Mouse (Mus musculus): Measurements from ENCODE around the gene Tob1.

Tob1 gene

DNA sequence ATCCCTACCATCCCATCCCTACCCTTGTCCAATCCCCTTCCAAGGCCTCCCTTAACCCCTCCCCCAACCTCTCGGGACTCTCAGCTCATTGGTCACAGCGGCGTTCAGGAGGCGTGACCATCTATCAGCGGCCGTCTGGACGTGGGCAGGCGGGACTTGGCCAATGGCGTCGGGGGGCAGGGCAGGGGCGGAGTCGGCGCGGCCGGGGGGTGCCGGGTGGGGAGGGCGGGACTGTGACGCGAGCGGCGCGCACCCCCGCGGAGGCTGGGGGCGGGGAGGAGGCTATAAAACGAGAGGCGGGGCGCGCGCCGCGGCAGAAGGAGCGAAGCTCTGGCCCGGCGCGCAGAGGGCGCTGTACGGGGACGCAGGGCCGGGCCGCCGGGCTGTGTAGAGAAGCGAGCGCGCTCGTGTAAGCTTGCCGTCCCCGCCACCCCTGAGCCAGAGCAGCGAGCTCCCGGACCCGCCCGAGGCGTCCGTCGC is at the start of gene Tob1:
Gene Tob1, plus strand, starts transcription at position 331 of the 480 bp plus-strand sequence.
- peak; percentile 95 to 99 for DNase-seq (ENCODE audit: low spot score in 2 of 2)

DNA sequence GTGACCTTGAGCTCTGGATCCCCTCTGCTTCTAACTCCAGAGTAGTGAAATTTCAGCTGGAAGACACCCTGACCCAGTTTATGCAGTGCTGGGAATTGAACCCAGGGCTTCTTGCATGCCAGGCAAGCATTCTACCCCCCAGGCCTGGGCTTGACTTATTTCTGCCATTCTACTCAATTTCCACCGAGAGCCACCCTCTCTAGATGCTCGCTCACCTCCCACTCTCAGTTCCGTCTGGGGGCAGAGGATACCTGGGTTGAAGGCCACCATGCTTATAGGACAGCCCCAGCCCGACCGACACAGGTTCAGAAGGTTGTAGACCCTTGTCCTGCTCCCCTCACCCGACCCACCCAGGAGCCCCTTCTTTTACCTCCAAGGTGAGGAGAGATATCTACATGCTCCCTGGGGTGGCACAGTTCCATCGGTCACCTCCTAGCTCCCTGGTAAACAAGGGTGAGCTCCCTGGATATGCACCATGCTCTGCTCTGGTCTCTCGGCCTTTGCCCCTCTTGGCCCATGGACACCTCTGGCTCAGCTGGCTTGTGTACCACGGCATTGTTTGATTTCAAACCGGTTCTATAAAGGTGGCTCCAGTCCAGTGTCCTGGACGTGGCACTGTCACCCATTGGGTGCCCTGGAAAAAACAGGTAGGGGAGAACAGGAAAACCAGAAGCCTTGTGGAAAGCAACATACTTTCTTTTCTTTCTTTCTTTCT is 49.2 kb upstream of the Tob1 start:
- DNase-seq (ENCODE audit: low spot score in 2 of 2), result no peak

DNA sequence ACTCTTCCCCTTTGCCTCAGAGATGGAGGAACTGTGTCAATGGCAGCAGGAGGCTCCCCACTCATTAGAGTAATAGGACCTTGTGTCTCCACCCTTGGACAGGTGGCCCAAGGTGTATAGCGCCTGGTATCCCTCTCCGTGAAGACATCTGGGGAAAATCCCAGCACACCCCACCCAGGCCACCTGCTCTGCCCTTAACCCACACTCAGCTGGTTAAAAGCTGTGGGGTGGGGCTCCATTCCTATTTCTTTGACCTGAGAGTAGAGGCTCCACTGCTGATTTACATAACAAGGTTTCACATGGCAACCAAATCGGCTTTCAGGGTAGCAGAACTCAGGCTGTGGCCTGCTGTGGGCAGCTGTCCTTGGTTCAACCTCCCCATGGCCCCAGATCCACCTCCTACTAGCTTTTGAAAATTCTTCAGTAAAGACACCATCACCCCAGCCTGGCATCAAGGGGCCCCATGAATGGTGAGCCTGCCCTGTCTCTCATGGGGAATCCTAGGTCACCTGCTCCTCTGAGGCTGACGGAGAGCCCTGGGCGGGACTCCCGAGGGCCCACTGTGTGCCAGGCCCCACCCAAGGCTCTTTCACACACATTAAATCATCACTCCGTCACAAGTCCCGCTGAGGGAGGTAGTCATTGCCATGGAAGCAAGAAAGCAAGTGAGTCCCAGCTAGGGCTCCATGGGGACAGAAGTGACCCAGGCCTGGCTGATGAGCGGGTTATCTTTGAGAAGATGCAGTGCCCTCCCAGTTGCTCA is 48.1 kb upstream of the Tob1 start:
- no peak for DNase-seq (ENCODE audit: low spot score in 2 of 2)

DNA sequence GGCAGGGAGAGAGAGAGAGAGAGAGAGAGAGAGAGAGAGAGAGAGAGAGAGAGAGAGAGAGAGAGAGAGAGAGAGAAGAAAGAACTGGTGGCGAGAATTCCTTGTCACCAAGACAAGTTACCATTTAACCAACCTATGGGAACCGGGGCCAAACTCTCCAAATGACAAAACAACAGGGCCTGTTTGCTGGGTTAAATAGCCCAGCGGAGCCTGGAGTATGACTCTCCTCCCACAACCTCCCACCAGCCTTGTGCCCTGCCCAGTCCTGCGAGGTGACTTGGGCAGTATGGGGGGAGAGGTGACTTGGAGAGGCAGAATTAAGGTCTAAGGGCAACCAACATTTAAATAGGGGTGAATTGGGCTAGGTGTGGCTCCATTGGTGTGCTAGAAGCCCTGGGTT is 45.5 kb upstream of the Tob1 start:
- DNase-seq (ENCODE audit: low spot score in 2 of 2), result no peak

DNA sequence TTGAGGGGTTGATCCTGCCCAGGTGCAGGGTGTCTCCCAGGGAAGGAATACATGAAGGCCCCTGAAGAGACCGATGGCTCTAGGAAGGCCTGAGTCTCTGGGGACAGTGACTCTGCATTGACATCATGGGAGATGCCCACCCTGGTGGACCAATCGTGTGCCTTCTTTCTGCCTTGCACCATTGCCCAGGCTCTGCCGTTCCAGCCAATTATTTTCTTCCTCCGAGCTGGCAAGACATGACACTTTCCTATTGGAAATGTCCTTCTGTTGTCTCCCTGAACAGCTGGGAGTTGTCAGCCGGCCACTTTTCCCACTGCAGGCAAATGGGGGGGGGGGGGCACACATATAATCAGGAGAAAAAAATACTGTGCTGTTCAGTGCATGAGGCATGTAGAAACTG is 43.0 kb upstream of the Tob1 start:
- DNase-seq (ENCODE audit: low spot score in 2 of 2), result no peak

DNA sequence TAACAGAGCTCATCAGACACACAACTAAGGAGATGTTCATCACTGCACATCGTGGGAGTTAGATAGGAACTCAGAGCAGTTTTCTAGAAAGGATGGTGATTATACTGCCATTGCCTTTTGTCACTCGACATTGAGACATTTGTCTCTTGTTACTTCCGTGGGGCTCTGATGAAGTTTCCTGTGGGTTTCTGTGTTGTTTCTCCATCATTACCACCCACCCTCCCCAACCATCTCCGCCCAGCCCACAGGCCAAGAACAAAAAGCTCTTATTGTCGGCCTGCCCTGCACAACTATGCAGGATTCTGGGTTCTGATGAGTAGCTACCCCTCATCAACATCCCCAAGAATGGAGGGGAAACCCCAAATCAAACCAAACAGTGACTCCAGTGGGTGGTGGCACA is 41.7 kb upstream of the Tob1 start:
- DNase-seq (ENCODE audit: low spot score in 2 of 2), result no peak

DNA sequence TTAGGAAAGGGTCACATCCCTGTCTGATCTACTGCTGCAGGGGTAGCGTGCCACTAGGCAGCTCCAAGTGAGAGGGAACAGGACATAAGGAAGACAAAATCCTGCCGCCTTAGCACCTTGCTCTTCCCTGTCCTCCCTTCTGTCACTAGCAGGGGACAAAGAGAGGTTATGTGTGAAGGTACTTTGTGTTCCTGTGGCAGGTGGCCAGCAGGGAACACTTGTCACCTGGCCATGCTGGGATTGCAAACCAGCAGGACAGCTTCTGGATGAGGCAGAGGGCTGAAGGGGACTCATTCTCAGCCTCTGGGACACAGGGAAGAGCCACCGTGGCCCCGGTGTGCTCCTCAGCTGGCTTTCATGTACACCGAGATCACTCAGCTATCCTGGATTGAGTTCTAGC is 39.6 kb upstream of the Tob1 start:
- no peak for DNase-seq (ENCODE audit: low spot score in 2 of 2)

DNA sequence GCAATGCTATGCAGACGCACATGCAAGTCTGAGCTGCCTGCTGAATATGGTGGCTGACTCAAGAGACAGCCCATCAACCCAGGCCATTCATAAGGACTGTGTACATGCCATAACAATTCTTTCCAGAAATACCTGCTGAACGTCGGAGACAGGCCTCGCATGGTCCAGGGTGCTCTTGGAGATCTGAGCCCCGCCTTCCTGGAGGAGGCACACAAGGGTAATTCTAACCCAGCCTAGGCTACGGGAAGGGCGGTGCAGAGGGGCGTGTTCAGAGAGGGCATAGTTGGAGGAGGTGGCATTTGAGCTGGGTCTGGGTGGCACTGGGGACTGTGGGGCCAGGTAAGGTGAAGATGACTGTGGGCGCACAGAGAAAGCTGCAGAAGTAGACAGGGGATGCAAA is 39.1 kb upstream of the Tob1 start:
- no peak for DNase-seq (ENCODE audit: low spot score in 2 of 2)

DNA sequence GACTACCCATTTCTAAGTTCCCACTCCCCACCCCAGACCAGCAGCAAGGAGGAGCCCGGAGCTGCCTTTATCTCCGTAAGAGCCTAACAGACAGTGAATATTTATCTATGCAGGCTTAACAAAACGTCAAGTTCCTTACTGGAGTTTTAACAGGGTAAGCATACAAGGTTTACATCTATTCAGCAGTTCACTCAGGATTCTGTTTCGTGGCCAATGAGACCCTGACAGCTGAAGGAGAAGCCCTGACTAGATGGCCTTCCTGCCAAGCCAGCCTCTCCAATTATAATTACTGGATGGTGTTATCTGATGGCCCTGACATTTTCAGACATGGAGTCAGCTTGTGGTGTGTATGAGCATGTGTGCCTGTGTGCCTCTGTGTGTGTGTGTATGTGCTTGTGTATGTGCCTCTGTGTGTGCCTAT is 37.5 kb upstream of the Tob1 start:
- DNase-seq (ENCODE audit: low spot score in 2 of 2), result no peak

DNA sequence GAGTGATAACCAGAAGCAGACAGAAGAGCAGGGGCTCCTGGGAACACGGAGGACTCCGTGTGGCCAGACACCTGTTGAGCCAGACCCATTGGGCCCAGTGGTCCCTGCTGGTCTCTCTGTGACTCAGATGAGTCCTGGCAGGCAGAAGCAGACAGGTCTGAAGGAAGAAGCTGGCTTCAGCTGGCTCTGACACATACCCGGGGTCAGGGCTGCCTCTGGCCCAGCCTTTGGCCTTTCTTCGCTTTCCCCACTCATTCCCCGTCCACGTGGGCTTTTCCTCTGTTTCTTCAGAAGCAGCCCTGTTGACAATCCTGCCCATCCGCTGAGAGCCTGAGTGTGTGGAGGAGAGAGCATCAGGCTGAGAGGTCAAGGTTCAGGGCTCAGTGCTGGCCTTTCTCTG is 36.0 kb upstream of the Tob1 start:
- DNase-seq (ENCODE audit: low spot score in 2 of 2), result no peak

DNA sequence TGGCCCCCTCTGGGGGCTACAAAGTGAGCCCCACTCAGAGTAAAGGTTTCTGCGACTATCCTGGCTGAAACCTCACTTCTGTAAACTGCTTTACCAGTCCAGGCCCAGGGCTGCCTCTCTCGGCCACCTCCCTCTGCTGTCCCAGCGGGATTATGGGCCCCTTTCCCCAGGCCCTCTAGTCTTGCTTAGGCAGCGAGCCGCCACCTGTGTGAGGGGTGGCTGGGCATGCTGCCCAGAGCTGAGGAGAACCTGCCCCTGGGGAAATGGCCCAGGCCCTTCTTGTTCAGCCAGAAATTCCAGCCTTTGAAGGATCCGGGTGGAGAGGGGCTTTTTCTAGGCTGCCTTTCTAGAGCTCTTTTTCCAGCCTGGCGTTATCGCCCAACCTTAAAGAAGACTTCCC is 35.6 kb upstream of the Tob1 start:
- DNase-seq (ENCODE audit: low spot score in 2 of 2), result no peak

DNA sequence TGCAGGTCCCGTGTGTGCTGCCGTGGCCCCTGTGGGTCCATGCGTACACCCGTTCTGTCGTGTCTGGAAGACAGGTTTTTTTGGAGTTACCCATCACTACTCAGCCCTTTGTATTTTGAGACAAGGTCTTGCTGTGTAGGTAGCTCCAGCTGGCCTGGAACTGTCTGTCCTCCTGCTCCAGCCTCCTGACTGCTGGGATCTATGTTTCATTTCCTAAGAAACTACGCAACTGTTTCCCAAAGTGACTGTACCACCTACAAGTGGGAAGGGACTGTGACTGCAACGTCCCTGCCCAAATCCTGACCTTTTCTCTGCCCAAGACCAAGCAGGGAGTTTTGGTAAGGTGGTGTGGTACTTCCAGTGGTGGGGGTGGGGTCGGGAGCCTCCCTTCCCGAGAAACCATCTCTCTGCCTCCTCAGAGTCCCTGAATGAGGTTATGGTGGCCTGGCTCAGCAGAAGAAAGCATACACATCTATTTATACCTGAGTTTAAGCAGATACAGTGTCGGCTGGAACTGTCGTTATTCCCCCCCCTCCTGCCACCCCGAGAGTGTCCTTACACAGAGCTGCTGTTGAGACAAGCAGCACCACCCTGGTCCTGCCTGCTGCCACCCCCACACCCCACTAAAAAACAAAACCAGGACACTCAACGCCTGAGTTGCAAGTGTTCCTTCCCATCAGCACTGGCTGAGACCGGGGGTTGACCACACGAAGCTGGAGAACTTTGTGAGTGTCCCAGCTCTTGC is 33.2 kb upstream of the Tob1 start:
- DNase-seq (ENCODE audit: low spot score in 2 of 2), result peak in 1 of 2 experiments; percentile 15

DNA sequence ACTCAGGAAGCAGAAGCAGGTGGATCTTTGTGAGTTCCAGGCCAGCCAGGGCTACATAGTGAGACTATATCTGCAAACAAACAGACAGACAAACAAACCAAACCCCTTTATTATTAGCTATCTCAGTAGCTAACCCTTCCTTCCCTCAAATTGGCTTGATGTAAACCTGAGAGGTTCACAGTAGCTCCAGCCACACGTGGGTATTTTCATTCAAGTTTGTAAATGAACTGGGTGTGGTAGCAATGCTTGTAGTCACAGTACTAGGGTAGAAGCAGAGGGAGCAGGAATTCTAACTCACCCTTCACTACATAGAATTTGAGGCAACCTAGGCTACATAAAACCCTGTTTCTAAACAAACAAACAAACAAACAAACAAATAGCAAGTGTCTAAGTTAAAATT is 31.5 kb upstream of the Tob1 start:
- DNase-seq (ENCODE audit: low spot score in 2 of 2), result no peak

DNA sequence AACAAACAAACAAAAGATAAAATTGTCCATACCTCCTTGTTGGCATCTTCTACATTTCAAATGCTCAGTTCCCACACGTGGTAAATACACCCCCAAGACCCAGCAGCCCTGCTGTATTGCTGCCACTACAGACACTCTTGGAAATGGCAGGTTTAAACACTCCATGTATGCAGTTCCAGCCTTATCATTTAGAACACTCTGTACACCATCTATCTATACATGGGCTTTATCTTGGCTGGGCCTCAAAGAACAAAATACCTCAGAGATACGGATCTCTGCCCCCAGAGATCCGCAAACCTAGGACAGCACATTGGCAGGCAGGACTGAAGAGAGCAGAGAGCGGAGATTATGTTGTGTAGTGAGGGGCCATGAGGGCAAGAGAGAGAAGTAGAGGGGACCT is 31.1 kb upstream of the Tob1 start:
- no peak for DNase-seq (ENCODE audit: low spot score in 2 of 2)

DNA sequence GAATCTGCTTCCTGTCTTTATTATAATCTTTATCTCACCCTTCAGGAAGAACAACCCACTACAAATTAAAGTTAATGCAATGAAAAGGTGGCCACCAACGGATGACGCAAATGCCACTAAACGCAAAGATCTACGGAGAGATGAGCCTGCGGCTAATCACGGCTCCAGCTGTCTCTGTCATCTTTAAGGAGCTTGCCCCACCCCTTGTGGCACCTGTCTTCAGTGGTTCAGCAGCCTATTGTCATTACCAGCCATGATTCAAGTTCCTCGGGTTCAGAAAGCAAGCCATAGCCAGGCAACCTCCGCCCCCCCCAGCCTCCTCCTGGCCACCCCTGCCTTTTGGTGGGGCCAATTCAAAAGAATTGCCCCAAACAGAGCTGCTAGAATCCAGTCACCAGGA is 29.6 kb upstream of the Tob1 start:
- no peak for DNase-seq (ENCODE audit: low spot score in 2 of 2)

DNA sequence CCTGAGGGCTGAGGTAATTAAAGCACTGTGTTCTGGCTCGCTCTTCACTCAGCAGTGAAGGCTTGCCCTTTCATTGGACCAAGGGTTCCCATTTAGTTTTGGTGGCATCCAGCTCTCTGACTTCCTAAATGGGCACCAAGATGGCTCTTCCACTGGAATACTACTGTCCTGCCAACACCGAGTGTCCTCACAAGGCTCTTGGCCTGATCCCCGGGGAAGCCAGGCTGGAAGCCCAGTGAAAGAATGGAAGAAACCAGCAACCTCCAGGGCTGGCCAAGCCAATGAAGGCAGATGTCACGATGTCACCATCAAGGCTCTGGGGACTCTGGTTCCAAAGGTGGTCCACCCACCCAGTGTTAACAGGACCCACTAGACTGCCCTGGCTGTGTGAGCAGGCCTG is 28.5 kb upstream of the Tob1 start:
- no peak for DNase-seq (ENCODE audit: low spot score in 2 of 2)

DNA sequence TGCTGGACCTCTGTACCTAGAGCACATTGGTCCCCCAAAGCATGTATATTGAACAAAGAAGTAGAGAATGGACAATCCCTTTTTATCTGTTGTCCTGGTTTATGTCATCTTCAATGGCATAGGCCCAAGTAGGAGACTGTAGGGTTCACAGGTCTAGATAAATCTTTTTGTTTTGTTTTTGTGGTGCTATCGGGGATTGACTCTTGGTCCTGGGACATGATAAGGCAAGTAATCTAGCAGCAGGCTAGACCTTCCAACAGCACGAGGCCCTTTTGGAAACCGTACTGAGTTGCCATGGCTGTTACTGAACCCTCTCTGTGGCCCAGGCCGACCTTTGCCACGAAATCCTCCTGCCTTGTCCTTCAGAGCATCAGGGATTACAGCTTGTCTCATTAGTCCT is 28.1 kb upstream of the Tob1 start:
- DNase-seq (ENCODE audit: low spot score in 2 of 2), result no peak

DNA sequence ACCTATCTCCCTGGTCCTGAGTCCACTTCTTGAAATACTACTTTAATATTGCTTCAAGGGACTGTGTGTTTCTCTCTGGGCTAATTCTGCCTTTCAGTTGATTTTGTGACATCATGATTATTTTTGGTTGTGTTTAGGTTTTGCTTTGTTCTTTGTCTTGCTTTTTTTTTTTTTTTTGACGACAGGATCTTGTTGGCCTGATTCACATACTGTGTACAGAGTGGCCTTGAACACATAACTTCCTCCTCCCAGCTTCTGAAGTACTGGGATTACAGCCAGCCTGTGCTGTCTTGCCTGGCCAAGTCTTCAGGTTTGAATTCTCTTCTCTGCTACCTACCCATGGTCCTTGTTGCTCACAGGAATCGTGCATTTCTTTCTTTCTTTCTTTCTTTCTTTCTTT is 27.6 kb upstream of the Tob1 start:
- no peak for DNase-seq (ENCODE audit: low spot score in 2 of 2)

DNA sequence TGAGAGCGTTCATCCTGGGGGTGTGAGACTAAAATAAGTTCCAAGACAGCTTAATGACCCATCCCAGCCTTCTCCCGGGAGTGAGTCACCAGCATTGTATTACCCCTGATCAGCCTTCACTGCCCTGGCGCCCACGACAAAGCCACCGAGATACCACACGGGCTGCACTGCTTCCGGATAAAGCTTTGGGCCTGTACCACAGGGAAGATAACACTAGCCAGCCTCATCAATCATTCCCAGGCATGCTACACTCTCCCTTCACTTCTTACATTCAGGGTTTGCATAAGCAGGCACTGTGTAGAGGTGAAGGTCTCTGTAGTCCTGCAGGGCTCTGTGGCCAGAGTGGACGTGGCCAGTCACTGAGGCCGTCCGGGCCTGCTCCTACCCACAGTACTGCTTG is 21.7 kb upstream of the Tob1 start:
- DNase-seq (ENCODE audit: low spot score in 2 of 2), result no peak

DNA sequence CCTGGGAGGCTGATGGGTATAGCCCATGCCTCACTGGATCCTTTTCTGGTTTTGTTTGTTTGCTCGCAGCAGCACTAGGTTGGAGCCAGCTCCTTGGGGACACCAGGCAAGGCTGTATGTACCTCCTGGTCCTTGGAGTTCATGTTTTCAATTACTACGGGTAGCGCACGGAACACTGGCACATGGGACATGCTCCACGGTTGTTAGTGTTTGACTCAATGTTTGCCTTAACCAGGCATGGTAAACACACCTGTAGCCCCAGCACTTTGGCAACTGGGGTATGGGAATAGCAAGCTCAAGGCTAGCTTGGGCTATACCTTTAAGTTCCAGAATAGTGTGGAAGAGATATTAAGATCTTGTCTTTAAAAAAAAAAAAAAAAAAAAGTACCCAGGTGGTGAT is 20.6 kb upstream of the Tob1 start:
- no peak for DNase-seq (ENCODE audit: low spot score in 2 of 2)

DNA sequence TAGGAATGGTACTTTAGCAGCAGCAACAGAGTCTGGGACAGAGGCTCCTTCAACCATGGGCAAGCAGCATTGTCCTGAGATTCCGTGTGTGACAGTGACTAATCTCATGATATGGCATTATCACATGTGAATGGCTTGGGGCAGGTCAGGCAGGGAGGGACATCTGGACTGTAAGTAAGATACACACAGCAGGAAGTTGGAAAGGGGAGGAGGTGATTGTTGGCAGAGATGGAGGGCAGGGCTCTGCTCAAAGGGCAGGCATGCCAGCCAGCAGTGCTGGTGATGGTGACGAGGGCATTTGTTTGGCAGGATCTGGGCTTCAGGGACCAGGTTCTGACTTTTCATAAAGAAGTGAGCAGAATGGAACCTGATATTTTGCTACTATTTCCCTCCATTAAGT is 18.1 kb upstream of the Tob1 start:
- no peak for DNase-seq (ENCODE audit: low spot score in 2 of 2)

DNA sequence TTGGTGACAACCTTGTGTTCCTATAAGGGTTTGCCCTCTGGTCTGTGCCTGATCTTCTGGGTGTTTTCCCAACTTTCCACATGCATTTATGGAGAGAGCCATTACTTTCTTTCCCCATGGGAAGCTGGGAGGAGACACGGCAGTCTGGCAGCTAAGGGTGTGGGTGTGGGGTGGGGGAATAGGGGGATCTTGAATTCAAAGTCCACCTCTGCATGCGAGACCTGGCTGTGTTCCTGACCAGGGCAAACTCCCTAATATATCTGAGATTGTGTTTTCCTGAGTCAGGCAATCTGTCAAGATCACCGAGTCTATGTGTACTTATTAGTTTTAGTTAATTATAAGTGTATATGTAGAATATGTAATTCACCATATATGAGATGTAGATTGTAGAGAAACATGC is 14.9 kb upstream of the Tob1 start:
- no peak for DNase-seq (ENCODE audit: low spot score in 2 of 2)

Measured in right cerebral cortex, adult 2 months (tissue).